Mouse (Mus musculus) forebrain, embryonic 13.5 days (tissue): Measurements from ENCODE around the gene Phf23. TPM values are rescaled to one million over a fixed set of nuclear protein-coding genes. Genes with fewer than 3 reads are reported as not detected.

Experiments
- ATAC-seq: fragments of 200-750 bp; cut with Nextera tagmentation; 2 replicates; pipeline ENCODE4 v1.8.0; 2017
- H3K27ac ChIP-seq: fragments of 300-500 bp; sonication (generic); 2 replicates; pipeline ENCODE4 v1.5.1; 2015; ENCODE audit warnings: inconsistent platforms, mild to moderate bottlenecking, moderate library complexity
- H3K27me3 ChIP-seq: fragments of 300-500 bp; sonication (generic); 2 replicates; pipeline ENCODE4 v1.6.1; 2015; ENCODE audit warnings: mild to moderate bottlenecking, inconsistent platforms
- H3K36me3 ChIP-seq: fragments of 300-500 bp; sonication (generic); 2 replicates; pipeline ENCODE4 v1.6.1; 2015; ENCODE audit warnings: mild to moderate bottlenecking, inconsistent platforms; ENCODE audit not compliant: poor library complexity, severe bottlenecking
- H3K4me1 ChIP-seq: fragments of 300-500 bp; sonication (generic); 2 replicates; pipeline ENCODE4 v1.6.1; 2015; ENCODE audit warnings: inconsistent platforms
- H3K4me2 ChIP-seq: fragments of 300-500 bp; sonication (generic); 2 replicates; pipeline ENCODE4 v1.6.1; 2015; ENCODE audit warnings: inconsistent platforms, mild to moderate bottlenecking, moderate library complexity
- H3K4me3 ChIP-seq: fragments of 300-500 bp; sonication (generic); 2 replicates; pipeline ENCODE4 v1.5.1; 2015; ENCODE audit warnings: mild to moderate bottlenecking, inconsistent platforms
- H3K9ac ChIP-seq: fragments of 300-500 bp; sonication (generic); 2 replicates; pipeline ENCODE4 v1.6.1; 2015; ENCODE audit warnings: mild to moderate bottlenecking, inconsistent platforms
- H3K9me3 ChIP-seq: fragments of 300-500 bp; sonication (generic); replicated peaks from 2 replicates; pipeline ENCODE4 v1.6.1; 2016; ENCODE audit warnings: inconsistent platforms
- WGBS: fragments of 180-500 bp; shearing (Covaris S2); methylation state at CpG from one replicate; pipeline ENCODE4 v1.1.7; 2015; 5-methylcytosine and 5-hydroxymethylcytosine counted together
- polyA plus RNA-seq: library from polyadenylated mRNA; unstranded; fragments of >200 nt; fragmentation: Nextera tagmentation; extraction: Ambion mirVana; gene quantifications from 2 replicates; pipeline ENCODE4 v1.2.1, GENCODE M21; 2015

The Phf23 gene
- polyA plus RNA-seq, 1 experiment from 2014 or later = 78.5 TPM

DNA sequence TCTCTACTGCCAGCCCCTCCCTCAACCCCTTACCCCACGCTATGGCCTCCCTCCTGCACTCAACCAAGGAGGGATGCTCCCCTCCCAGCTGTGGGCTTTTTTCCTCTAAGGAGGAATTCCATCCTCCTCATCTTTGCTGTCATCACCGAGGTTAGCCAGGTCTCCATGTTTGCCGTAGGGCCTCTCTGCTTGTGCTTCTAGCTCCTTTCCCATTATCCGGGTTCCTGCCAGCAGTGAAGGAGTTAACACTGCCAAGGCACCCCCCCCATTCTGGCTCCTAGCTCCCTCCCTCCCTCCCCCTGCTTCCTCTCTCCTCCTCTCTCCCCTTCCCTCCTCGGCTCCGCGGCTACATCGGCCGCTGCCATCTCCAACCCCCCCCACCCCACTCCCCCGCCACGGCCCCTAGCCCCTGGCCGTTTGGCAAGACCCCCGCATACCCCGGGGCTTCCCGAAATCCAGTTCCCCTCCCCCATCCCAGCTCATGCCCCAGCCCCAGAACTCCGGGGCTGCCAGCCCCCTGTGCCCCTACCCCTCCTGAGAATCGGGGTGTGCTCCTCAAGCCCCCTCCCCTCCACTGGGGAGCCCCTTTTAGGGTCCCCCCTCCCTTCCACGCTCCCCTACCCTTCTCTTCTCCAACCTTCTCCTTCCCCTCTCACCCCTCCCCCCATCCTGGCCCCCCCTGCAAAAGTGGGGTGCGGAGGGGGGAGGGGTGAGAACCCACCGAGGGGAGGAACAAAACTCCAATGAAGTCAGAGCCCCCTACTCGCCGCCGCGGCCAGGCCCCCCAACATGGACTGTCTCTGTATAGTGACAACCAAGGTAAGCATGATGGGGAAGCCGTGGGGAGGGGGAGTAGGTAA lies 22.8 kb downstream of the Phf23 start:
- H3K4me3 ChIP-seq = peak overlapping the region; percentile 71
- no peaks in the 10 kb centered on the region for H3K27me3 ChIP-seq
- H3K4me2 ChIP-seq = peak overlapping the region; percentile 92
- WGBS = 3% methylated on average over 19 of the region's 25 CpGs
- peak overlapping the region; percentile 96 for H3K27ac ChIP-seq
- no peak for ATAC-seq
- H3K4me1 ChIP-seq = peaks cover 67% of the 10 kb centered on the region
- H3K9ac ChIP-seq = peak overlapping the region; percentile 92
- no peaks in the 10 kb centered on the region for H3K9me3 ChIP-seq
- peaks cover 7% of the 10 kb centered on the region for H3K36me3 ChIP-seq

DNA sequence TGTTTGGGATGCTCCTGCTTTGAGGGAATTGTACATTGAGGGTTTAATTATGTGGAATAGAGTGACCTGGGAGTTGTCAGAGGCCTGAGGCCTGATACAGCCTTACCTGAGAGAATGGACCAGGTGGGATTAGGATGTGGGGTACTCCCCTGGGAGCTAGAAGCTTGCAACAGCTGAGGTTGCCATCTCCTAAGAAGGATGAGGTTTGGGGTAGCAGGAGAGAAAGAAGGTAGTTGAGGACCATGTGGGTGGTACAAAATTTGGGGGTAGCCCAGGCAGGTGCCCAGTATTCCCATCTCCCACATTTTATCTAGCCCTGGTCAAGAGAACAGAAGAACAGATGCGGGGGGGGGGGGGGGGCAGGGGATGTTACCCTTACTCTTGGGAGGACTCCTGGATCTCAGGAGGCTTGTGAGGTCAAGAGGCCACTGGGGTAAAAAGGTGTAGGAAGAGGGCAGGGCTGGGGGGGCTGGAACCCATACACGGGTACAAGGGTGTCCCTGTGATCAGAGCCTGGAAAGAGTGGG lies 24.0 kb downstream of the Phf23 start:
- no peak for ATAC-seq
- Histone ChIP-seq H3K4me2 (peak overlapping the region; percentile 92), H3K9ac (peak overlapping the region; percentile 92), H3K27ac (peak overlapping the region; percentile 96), H3K4me3 (peak overlapping the region; percentile 71), H3K9me3 (no peaks in the 10 kb centered on the region), H3K4me1 (peaks cover 74% of the 10 kb centered on the region), H3K36me3 (no peaks in the 10 kb centered on the region), H3K27me3 (no peaks in the 10 kb centered on the region)
- 18% methylated on average over 2 of the region's 2 CpGs for WGBS

DNA sequence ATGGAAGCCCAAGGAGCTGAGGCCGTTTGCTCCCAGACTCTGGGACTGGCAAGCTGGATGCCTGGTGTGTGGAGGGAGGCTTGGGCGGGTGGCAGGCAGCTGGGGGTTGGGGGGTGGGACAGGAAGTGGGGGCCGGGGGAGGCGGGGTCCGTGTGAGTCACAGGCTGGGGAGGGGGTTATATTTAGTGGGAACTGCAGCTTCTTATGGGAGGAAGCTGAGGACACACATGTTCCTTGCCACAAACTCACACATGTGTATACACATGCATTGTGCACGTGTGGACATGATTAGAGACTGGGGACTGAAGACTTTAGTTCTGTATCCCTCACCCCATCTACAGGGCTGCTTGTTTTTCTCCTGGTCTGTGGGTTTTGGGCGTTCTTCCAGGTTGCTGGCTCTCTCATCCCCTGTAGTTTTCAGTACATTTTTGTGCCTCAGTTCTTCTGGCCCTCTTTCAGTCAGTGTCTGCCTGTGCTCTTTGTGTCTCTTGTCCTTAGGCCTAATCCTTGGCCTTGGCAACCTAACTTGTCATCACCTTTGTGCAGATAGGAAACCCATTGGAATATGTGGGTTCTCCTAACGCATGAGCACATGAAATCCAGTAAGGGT lies 24.6 kb downstream of the Phf23 start:
- WGBS = 9% methylated on average over 8 of the region's 8 CpGs
- Histone ChIP-seq H3K4me1 (peaks cover 74% of the 10 kb centered on the region), H3K4me3 (peak overlapping the region; percentile 71), H3K9ac (peak overlapping the region; percentile 92), H3K27me3 (no peaks in the 10 kb centered on the region), H3K27ac (peak overlapping the region; percentile 96), H3K36me3 (no peaks in the 10 kb centered on the region), H3K4me2 (peak overlapping the region; percentile 92), H3K9me3 (no peaks in the 10 kb centered on the region)
- ATAC-seq = no peak

DNA sequence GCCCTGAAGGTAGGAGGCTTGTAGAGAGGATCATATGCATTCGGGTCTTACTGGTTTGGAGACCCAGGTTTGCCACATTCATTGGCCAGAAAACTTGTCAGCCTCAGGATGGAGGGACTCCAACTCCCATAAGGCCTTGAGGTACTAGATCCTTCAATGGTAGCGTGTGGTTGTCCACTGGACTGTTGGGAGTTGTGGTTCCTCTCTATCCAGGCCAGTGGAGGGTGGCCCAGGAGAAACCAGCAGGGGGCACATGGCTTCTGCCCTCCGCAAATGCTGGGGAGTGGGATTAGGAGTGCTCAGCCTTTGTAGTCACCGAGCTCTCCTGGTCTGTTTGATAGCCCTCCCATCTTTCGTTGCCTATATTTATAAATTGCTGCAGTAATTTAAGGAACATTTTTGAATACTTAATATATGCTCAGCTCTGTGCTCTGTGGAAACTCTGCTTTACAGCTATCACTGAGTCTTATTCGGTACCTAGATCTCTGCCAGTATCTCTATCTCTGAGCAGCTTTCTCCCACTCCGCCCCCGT lies 25.2 kb downstream of the Phf23 start:
- no peaks in the 10 kb centered on the region for H3K9me3 ChIP-seq
- H3K9ac ChIP-seq = peak overlapping the region; percentile 92
- peak overlapping the region; percentile 71 for H3K4me3 ChIP-seq
- H3K27me3 ChIP-seq = no peaks in the 10 kb centered on the region
- no peaks in the 10 kb centered on the region for H3K36me3 ChIP-seq
- WGBS = under 1% methylated on average over 8 of the region's 8 CpGs
- peaks cover 76% of the 10 kb centered on the region for H3K4me1 ChIP-seq
- peak overlapping the region; percentile 92 for H3K4me2 ChIP-seq
- ATAC-seq = peak; percentile 79
- peak overlapping the region; percentile 96 for H3K27ac ChIP-seq

GRCm38 (mm10) chr11:70021264-70022132 lies 25.9 kb downstream of the Phf23 start:
- Histone ChIP-seq H3K4me1 (peaks cover 83% of the 10 kb centered on the region), H3K9me3 (no peaks in the 10 kb centered on the region), H3K27me3 (no peaks in the 10 kb centered on the region), H3K4me3 (peak overlapping the region; percentile 71), H3K4me2 (peak overlapping the region; percentile 92), H3K27ac (peak overlapping the region; percentile 96), H3K9ac (peak overlapping the region; percentile 92), H3K36me3 (no peaks in the 10 kb centered on the region)
- under 1% methylated on average over 40 of the region's 40 CpGs for WGBS
- ATAC-seq = peak; percentile 71

DNA sequence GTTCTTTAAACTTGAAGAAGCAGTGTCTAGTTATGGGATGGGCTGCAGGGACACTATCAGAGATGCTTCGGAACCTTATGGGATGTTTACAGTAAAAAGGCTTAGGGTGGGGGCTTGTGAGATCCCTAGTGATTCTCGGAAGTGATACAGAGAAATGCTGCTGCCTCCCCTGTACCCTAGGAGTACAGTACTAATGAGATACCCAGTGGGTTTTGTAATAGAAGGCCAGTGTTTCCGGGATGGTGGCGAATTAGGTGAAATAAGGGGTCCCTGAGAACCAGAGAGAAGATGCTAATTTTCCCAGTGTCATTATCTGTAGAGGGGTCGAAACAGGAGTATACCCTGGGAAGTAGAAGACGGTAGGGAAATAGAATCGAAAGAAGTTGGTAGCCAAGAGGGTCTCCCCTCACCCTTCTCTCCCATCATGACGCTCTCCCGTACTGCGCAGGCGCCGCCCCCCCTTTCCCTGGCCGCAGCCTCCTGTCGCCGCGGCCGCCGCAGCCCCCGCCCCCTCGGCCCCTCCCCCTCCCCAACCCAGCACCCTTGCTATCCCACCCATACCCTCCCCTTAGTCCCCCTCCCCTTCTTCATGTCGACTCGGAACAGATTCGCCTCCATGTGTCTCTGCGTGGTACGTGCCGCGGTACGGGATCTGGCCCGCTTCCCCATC lies 28.0 kb downstream of the Phf23 start:
- Histone ChIP-seq H3K9ac (peak overlapping the region; percentile 66), H3K27ac (peak overlapping the region; percentile 57), H3K9me3 (no peaks in the 10 kb centered on the region), H3K36me3 (no peaks in the 10 kb centered on the region), H3K4me3 (peak overlapping the region; percentile 37), H3K27me3 (no peaks in the 10 kb centered on the region), H3K4me1 (peaks cover 91% of the 10 kb centered on the region), H3K4me2 (peak overlapping the region; percentile 68)
- ATAC-seq = no peak
- 6% methylated on average over 21 of the region's 29 CpGs for WGBS

- Histone ChIP-seq H3K4me1 (peaks cover 90% of the 10 kb centered on the region), H3K4me2 (peak overlapping the region; percentile 68), H3K9me3 (no peaks in the 10 kb centered on the region), H3K4me3 (peak overlapping the region; percentile 37), H3K36me3 (no peaks in the 10 kb centered on the region), H3K27me3 (no peaks in the 10 kb centered on the region), H3K27ac (peak overlapping the region; percentile 48), H3K9ac (peak overlapping the region; percentile 66)
- 13% methylated on average over 6 of the region's 6 CpGs for WGBS
- ATAC-seq = no peak
These were observed 28.6 kb downstream of the Phf23 start for GRCm38 (mm10) chr11:70024151-70024514.

GRCm38 (mm10) chr11:70026689-70027088 lies 31.1 kb downstream of the Phf23 start:
- peaks cover 12% of the 10 kb centered on the region for H3K36me3 ChIP-seq
- WGBS = 0% methylated on average over 19 of the region's 19 CpGs
- H3K4me3 ChIP-seq = peak overlapping the region; percentile 25
- no peak for ATAC-seq
- H3K27me3 ChIP-seq = no peaks in the 10 kb centered on the region
- H3K9ac ChIP-seq = peak overlapping the region; percentile 55
- peaks cover 90% of the 10 kb centered on the region for H3K4me1 ChIP-seq
- H3K9me3 ChIP-seq = no peaks in the 10 kb centered on the region
- H3K27ac ChIP-seq = peak overlapping the region; percentile 98
- H3K4me2 ChIP-seq = peak overlapping the region; percentile 67

DNA sequence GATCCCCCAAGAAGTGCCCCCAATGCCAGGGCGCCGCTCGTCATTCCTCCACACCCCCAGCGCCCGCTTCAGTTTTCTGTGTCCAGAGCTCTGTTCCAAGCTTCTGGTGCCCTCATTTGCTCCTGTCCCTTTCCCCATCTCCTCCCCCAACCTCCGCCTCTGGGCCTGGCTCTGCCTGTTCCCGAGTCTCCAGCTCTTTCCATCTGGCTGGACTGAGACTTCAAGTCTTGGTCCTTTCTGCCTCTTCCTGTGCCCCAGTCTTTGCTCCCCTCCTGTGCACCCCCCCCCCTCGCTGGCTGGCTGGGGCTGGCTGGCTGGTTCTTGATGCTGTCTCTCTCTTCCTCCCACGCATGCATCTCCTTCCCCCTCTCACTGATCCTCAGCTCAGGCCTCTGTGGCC lies 31.8 kb downstream of the Phf23 start:
- Histone ChIP-seq H3K4me2 (peak overlapping the region; percentile 67), H3K4me3 (peak overlapping the region; percentile 25)
- no peak for ATAC-seq

GRCm38 (mm10) chr11:70028401-70029129 lies 33.0 kb downstream of the Phf23 start:
- peaks cover 29% of the 10 kb centered on the region for H3K36me3 ChIP-seq
- H3K27ac ChIP-seq = peak overlapping the region; percentile 98
- H3K4me3 ChIP-seq = peak overlapping the region; percentile 38
- no peaks in the 10 kb centered on the region for H3K27me3 ChIP-seq
- ATAC-seq = peak; percentile 15; the same call in 1 of the 2 replicates
- H3K9ac ChIP-seq = peak overlapping the region; percentile 55
- H3K4me2 ChIP-seq = peak overlapping the region; percentile 67
- 21% methylated on average over 12 of the region's 12 CpGs for WGBS
- no peaks in the 10 kb centered on the region for H3K9me3 ChIP-seq
- peaks cover 72% of the 10 kb centered on the region for H3K4me1 ChIP-seq

More for the DNA sequence above, 31.8 kb downstream of the Phf23 start:
- Histone ChIP-seq H3K27ac (peak overlapping the region; percentile 98), H3K27me3 (no peaks in the 10 kb centered on the region), H3K9me3 (no peaks in the 10 kb centered on the region), H3K9ac (peak overlapping the region; percentile 55), H3K36me3 (peaks cover 20% of the 10 kb centered on the region), H3K4me1 (peaks cover 83% of the 10 kb centered on the region)
- 31% methylated on average over 9 of the region's 9 CpGs for WGBS
